9 mouse cellular contexts compared by ENCODE assay signal in the genomic region with DNA sequence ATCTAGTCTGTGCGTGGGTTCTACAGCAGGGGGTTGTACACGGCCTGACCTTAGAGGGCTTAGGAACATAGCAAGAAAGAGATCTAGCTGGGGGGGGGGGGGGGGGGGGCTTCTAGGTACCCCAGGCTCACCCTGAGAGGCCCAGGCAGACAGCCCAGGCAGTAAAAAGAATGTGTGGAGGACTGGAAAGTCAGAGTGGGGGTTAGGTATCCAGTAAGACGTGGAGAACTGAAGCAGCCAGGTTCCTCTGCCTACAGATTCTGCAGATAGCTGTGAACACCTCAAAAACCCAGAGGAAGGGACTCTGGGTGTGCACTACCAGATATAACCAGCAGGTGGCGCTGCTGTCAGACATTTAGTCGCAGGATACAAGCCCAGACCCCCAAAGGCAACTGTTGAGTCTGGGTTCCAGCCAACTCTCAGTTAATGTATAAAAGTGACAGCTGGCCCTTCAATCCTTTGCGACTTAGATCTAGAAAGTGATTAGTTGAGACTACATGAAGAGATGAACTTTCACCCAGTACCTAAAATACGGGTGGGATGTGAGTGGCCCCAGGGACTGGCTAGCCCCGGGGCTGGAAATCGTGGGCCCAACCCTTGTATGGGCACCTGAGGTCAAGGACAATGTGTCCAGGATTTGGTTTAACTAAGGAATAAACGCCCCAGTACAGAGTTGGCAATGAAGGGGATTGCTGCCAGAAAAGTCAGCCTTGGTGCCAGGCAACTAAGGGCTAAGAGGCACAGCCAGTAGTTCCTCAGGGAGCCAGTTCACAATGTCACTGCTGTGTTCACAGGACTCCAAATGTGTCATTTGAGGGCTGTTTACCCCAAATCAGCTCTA.
DNase-seq lines count a peak whose midpoint lies in the region; ATAC-seq and TF ChIP-seq lines count a peak whose summit lies in the region.
"Had no signal": no experiment of that assay in that cellular context is flagged by ENCODE, and none has a peak within 500 bp of the region (broad histone marks: within the 10 kb centered on the region; RNA-seq: fewer than 3 reads in every experiment).

No protein-coding gene starts in this region.

- no peak overlapping the region for H3K4me3 ChIP-seq in ES-Bruce4 (ENCODE audit: low read depth, low read length)
- H3K4me3 ChIP-seq in forebrain, embryonic 12.5 days (replicated peaks) = no peak overlapping the region
- H3K4me3 ChIP-seq in hindbrain, embryonic 10.5 days = no peak overlapping the region
- H3K4me3 ChIP-seq: heart, embryonic 15.5 days had no signal

- no peak for TF ChIP-seq EP300 in ES-Bruce4 (IDR thresholded peaks at IDR 0.05; ENCODE audit: insufficient read depth, low read depth, low read length)

- peak; percentile 72 for DNase-seq in brain, adult 2 months (ENCODE audit: low read depth, low spot score)
- DNase-seq in hindbrain, embryonic 10.5 days (ENCODE audit: low spot score) = peak; percentile 89
- DNase-seq in layer of hippocampus, adult 9-10 months (ENCODE audit: low spot score) = peak; percentile 71
- peak; percentile 57 for DNase-seq in lung, postnatal 25 days (ENCODE audit: low spot score)
- DNase-seq in right cerebral cortex, adult 2 months (ENCODE audit: low spot score in 2 of 2) = peak; percentile 87 to 89
- peak; percentile 76 for DNase-seq in urinary bladder, postnatal 25 days (ENCODE audit: low spot score)

- H3K36me3 ChIP-seq in ES-Bruce4 (ENCODE audit: control insufficient read depth, insufficient read depth, low read length, poor library complexity, severe bottlenecking) = no peaks in the 10 kb centered on the region
- H3K36me3 ChIP-seq in forebrain, embryonic 12.5 days (replicated peaks) = peaks cover 9% of the 10 kb centered on the region; the same call in 1 of the 2 replicates
- H3K36me3 ChIP-seq in hindbrain, embryonic 10.5 days = peaks cover 19% of the 10 kb centered on the region

- TF ChIP-seq CTCF in ES-Bruce4 (IDR thresholded peaks at IDR 0.05; ENCODE audit: low read depth, low read length) = peak; percentile 86

- no peak overlapping the region for H3K27ac ChIP-seq in ES-Bruce4 (ENCODE audit: insufficient read depth, low read length)
- 0 out of 2 replicates have a peak overlapping the region, but pooled peaks have one; percentile 19 for H3K27ac ChIP-seq in forebrain, embryonic 12.5 days
- H3K27ac ChIP-seq in hindbrain, embryonic 10.5 days = no peak overlapping the region
- H3K27ac ChIP-seq: heart, embryonic 15.5 days had no signal

- 34% methylated on average over 10 of the region's 10 CpGs for WGBS in forebrain, embryonic 12.5 days
- 40% methylated on average over 10 of the region's 10 CpGs for whole genome bisulfite sequencing in hindbrain, embryonic 10.5 days

- peaks cover 4% of the 10 kb centered on the region for H3K4me1 ChIP-seq in ES-Bruce4 (ENCODE audit: control insufficient read depth, insufficient read depth, low read length)
- peaks cover 15% of the 10 kb centered on the region for H3K4me1 ChIP-seq in forebrain, embryonic 12.5 days
- H3K4me1 ChIP-seq in hindbrain, embryonic 10.5 days (replicated peaks) = peaks cover 18% of the 10 kb centered on the region

- H3K9ac ChIP-seq in ES-Bruce4 (ENCODE audit: low read depth, poor library complexity, severe bottlenecking) = no peak overlapping the region
- H3K9ac ChIP-seq in forebrain, embryonic 12.5 days = no peak overlapping the region
- H3K9ac ChIP-seq: heart, embryonic 15.5 days had no signal

- H3K4me2 ChIP-seq in forebrain, embryonic 12.5 days = no peak overlapping the region
- H3K4me2 ChIP-seq: heart, embryonic 15.5 days had no signal

- H3K9me3 ChIP-seq in ES-Bruce4 (replicated peaks; ENCODE audit: control insufficient read depth, insufficient read depth, low read length, poor library complexity, severe bottlenecking) = no peaks in the 10 kb centered on the region
- no peaks in the 10 kb centered on the region for H3K9me3 ChIP-seq in forebrain, embryonic 12.5 days
- no peaks in the 10 kb centered on the region for H3K9me3 ChIP-seq in hindbrain, embryonic 10.5 days
- H3K9me3 ChIP-seq: heart, embryonic 15.5 days had no signal

- TF ChIP-seq POLR2A in ES-Bruce4 (IDR thresholded peaks at IDR 0.05; ENCODE audit: insufficient read depth, low read length) = no peak

- ATAC-seq in forebrain, embryonic 12.5 days (ENCODE audit: low FRiP score) = peak; percentile 78

- no peaks in the 10 kb centered on the region for H3K27me3 ChIP-seq in ES-Bruce4 (ENCODE audit: control insufficient read depth, insufficient read depth, low read length, poor library complexity, severe bottlenecking)
- H3K27me3 ChIP-seq in forebrain, embryonic 12.5 days = no peaks in the 10 kb centered on the region
- H3K27me3 ChIP-seq in hindbrain, embryonic 10.5 days (ENCODE audit: insufficient read depth, poor library complexity, severe bottlenecking) = no peaks in the 10 kb centered on the region
- H3K27me3 ChIP-seq: heart, embryonic 15.5 days had no signal
